Mouse (Mus musculus) erythroid progenitor cell, adult 5-6 weeks (primary cell): Measurements from ENCODE around the gene Hist3h2a. TPM values are rescaled to one million over a fixed set of nuclear protein-coding genes. Genes with fewer than 3 reads are reported as not detected.
"Not testable (repeated sequence)": the region's sequence is repeated elsewhere in the genome, so short reads cannot be mapped to it uniquely, and the experiment has no call there.

Experiments used
- ATAC-seq: replicated peaks from 2 replicates; pipeline ENCODE4 v1.8.0; 2016; ENCODE audit warnings: moderate number of reproducible peaks, mild to moderate bottlenecking, moderate TSS enrichment, inconsistent platforms; ENCODE audit not compliant: poor library complexity, low FRiP score, severe bottlenecking
- total RNA-seq, 2 experiments: library from RNA; stranded (forward) in 1 of 2; stranded (reverse) in 1 of 2; fragments of 150-400 nt in 1 of 2; fragments of 186-747, 209-891 nt in 1 of 2; gene quantifications; 2 replicates each; pipeline versions ENCODE4 v1.2.3 to v1.2.4; 2015 to 2017; ENCODE audit warnings: low replicate concordance in 2 of 2

Hist3h2a gene
- total RNA-seq, 2 experiments from 2014 or later = 192 to 1,489 TPM

DNA sequence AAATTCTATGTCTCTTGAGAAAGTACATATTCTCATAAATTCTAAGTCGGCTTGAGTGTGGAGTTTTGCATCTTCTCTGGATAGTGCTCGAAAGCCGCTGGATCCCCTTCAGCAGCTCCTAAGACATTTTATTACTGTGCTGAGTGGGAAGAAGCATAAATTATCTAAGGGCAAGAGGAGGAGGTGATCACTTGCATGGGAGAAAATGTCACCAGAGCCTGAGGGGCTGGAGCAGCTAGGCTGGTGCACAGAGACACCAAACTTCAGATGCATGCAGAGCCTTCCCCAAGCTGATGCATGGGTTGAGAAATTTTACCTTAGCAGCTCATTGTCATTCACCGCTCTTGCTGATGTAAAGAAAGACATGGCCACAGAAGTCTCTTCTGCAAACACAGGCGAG, 10.3 kb upstream of the Hist3h2a start:
- ATAC-seq = no peak

DNA sequence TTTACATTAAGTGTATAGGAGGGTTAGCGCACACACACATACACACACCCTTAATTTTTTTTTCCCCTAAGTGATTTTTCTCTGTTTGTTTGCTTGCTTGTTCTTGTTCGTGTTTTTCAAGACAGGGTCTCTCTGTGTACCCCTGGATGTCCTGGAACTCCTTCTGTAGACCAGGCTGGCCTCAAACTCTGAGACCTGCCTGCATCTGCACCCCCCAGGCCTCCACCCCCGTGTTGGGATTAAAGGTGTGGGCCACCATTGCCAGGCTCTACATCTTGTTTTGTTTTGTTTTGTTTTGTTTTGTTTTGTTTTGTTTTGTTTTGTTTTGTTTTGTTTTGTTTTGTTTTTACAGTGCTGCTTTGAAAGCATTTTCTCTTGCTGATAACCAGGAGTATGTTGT, 7.2 kb upstream of the Hist3h2a start:
- no peak for ATAC-seq

DNA sequence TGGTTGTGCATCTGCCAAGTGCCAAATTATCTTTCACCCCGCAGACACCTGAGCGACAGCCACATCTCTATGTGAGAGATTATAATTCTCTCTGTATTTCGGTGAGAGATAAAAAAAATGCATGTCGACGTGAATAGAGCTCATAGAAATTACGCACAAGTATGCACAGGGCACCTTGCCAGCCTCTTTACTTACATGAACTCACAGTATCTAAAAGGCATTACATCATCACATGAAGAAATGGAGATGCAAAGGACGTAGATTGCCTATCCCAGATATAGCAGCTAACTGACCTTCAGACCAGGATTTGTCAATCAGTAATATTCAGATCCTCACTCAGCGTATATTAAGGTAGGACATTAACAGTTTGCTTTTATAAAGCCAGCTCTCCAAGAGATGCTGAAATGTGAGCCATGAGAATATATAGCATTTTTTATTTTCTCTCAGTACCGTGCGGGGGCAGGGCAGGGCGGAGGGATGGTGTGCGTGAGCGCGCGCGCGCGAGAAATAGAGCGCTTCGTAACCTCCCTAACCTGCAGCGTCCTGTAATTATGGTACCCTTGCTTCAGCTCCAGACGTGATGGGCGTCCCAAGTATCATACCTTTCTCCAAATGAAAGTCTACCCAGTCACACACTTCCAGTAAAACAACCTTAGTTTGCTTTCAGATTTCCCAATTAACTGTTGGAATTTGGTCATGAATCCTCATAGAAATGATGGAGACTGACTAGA, 6.5 kb upstream of the Hist3h2a start:
- peak; percentile 74 for ATAC-seq

DNA sequence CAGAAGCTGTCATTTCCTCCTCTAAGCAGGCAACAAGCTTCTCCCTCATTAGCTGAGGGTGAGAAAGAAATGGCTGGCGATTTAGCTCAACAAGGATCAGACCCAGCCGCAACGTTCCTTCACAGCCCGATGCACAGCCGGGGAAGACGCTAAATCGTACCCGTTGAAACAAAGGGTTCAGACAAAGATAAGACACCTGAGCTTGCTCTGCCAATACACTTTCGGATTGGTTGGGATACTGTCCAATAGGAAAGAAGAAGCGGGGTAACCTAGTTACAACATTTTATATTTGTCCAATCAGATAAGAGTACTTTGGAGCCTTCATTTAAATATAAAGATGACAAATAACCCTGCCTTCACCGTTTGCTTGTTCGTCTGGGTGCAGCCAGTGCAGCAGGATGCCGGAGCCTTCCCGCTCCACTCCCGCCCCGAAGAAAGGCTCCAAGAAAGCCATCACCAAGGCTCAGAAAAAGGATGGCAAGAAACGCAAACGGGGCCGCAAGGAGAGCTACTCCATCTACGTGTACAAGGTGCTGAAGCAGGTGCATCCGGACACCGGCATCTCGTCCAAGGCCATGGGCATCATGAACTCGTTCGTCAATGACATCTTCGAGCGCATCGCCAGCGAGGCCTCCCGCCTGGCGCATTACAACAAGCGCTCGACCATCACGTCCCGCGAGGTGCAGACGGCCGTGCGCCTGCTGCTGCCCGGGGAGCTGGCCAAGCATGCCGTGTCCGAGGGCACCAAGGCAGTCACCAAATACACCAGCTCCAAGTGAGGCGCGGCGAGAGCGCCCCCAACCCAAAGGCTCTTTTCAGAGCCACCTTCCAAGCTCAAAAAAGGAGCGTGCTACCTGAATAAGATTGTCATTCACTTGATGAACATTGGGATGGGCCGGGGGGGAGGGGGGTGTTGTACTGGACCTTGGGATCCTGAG, 5.7 kb upstream of the Hist3h2a start, which contains the start of gene Hist3h2ba:
Gene Hist3h2ba, plus strand, starts transcription at position 379 of the 938 bp plus-strand sequence.
- peak; percentile 75 for ATAC-seq

DNA sequence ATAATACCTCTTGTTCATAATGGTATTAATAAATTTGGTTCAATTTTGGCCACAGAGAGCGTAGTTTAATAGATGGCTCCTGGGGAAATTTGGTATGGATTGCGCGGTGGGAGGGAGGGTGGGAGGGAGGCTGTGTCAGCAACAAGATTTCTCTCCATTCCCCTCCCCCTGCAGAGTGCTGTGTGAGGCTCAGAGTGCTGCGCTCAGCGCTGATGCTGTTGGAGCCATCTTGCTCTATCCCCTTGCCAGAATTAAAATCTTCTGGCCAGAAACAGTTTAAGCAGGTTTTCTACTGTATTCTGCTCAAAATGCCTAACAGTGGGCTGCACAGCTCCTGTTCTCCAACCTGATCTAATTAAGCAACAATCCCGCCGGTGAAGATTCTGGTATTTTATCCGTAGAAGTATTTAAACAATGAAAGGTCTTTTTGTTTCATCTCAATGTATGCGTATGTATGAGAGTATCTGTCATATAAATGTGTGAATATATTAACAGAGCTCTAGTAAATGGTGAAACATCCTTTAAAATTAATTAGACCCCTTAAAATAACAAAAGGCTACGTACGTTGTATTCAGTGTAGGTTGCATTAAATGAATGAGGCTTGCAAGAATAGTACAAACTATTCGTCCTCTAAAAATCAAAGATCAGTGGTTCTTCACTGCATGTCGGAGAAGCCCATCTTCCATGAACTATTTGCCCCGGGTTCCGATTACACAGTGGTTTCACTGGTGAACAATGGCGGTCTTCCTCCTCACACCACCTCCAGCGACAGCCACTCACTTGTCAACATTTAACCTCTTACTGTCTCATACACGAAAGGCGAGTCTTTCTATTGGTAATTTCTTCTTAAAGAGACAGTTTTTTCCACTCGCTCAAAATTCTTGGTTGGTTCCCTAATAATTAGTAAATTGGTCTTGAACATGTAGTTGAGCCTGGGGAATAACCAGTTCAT, 4.7 kb upstream of the Hist3h2a start:
- no peak for ATAC-seq

DNA sequence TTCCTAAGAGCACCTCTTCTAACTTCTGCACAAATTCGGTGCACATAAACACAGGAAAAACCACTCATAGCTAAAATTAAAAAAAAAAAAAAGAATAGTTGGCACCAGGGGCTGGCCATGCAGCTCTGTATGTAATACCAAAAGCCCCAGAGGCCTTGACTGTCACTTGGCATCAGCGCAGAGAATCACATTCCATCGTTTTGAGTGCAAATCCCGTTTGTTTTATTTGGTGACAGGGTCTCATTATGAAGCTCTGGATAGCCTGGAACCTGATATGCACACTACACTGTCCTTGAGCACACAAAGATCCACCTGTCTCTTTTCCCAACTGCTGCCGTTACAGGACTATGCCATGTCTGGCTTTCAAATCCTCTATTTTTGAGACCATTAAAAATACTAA, 3.3 kb upstream of the Hist3h2a start:
- no peak for ATAC-seq

DNA sequence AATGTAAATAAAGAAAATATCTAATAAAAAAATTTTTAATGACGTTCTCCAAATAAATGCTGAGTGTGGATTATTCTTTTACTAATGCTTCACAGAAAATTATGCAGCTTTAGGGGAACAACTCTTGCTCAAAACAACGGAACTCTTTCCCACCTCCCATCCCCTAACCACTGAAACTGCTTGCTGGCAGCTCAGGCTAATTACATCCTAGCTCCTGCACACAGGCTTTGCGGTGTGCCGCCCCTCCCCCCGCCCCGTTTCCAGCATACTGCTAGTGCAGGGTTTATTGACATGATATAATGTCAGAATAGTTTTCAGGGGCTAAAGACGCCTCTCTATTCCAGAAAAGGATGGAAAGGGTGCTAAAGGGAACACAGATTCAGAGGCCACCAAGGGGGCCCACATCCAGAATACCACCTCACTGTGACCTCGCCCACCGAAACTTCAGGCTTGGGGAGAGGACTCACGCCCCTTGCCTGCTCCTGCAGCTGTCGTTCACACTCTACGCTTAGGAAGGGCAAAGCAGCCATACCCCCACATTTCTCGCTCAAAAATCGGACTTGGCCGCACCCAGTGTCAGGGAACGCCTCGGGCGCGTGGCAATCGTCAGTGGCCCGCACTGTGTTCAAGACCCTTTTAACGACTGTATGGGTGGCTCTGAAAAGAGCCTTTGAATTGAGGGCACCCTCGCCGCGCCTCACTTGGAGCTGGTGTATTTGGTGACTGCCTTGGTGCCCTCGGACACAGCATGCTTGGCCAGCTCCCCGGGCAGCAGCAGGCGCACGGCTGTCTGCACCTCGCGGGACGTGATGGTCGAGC, 925 bp upstream of the Hist3h2a start:
- ATAC-seq = peak; percentile 16

DNA sequence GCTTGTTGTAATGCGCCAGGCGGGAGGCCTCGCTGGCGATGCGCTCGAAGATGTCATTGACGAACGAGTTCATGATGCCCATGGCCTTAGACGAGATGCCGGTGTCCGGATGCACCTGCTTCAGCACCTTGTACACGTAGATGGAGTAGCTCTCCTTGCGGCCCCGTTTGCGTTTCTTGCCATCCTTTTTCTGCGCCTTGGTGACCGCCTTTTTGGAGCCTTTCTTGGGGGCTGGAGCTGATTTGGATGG, 390 bp upstream of the Hist3h2a start:
- not testable (repeated sequence) for ATAC-seq

DNA sequence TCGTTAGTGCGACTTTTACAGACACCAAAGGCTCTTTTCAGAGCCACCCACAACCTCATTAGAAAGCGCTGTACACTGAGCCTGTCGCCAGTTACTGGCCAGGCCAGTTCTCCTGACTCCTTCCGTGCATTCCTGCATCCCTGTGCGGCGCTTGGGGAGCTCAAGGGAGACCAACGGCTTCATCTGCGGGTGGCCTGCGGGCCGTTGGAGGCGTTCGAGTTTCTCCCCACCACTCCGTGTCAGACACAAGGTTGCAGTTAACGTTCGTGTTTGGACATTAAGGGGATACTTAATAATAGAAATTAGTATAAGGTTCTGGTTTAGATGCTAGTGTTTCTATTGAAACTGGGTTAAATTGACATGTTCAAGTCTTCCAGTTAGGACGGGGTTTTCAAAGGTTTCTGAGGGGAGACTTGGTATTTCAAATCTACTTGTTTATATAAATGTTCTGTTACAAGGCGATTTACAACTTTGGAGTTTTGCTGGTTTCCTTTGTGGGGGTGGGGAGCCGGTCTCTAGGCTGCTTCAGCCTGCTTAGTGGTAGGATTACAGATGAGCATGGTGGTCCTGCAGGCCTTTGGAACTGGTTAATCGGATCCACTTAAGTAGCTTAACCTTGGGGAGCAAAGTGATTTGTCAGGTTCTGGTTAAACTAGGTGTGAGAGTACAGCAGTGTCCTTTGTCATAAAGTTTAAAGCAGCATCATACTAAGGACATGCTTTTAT, 820 bp downstream of the Hist3h2a start:
- ATAC-seq = peak; percentile 3; the same call in 1 of the 2 replicates

DNA sequence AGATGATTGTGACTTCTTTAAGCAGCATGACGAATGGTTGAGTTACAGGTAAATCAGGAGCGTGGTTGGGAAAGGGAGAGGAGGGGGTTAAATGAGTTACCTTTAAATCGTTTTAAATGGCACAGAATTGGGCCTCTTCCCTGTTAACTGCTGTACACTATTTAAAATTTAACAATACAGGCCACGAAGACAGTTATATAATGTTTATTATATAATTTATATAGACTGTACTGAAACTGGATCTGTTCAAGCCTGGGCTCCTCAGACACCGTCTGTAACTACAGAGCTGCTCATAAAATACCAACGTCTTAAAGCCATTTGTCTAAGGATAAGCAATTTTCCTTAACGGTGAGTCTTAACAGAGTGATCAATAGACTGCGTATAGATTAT, 1.4 kb downstream of the Hist3h2a start:
- no peak for ATAC-seq

DNA sequence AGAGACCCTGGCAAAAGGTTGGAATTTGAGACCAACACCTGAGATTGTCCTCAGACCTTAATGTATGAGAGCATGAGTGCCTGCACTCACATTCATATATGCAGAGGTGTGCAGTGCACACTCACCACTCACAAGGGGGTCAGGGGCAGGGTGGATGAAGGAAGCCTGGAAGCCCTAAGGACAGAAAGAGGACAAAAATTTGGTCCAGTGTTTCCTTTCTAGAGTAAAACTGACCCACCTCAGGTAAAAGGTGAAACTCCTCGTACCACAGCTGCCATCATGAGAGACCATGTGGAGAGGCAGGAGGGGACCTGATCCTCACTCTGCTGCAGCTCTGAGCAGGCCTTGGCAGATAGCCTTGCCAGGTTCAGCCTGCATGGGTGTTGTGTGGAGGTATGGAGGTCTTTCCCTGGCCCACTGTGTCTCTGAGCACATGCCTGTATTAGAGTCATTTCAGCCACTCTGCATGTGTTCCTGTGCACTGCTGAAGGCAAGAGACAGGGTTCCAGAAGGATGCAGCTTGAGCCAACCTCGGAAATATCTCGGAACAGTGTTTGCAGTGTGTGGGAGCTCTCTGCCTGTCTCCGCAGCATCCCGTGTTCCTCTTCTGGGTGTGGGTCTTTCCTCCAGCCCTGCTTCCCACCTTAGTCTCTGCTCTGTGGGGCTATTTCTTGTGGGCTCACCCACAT, 2.9 kb downstream of the Hist3h2a start:
- no peak for ATAC-seq

DNA sequence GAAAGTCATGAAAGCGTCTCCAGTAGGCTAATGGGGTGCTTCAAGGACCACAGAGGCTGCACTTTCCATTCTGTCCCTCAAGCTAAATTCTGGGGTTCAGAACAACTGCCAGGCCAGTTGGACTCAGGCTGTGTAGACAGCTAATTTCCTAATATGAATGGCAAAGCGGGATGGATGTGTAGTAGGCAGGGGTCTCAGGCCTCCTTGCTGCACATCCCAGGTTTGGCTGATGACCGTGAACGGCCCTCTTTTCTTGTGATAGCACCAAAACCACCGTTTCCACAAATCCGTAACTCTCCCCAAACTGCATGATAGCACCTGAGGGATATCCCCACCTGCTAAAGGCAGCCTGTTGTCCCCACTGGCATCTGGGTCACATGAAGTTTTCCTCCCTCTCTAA, 4.1 kb downstream of the Hist3h2a start:
- no peak for ATAC-seq

DNA sequence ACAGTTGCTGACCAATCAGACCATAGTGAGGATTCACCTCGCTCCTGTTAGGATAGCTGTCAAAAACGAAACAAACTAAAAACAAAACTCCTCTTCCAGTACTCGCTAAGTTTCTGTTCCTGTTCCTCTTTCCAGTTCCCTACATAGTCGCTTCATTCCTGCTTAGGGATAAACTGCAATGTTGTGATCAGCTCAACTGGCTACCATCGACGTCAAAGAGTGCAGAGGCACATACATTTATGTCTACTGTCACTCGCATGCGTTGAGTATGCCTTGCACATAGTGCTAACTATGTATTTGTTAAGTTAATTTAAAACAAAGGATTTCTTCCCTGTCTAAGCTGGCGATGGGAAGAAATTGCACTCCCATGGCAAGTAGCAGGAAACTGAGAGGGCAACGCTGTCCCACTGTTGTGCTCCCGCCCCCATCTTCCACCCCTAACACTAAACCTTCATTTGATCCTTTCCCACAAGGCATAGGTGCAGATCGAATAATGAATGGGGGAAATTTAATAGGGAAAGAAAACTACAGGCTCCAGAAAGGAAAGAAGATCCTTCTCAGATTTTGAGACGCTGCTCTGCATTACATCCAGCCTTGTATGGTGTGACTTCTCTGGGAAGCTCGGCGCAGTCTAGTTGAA, 4.8 kb downstream of the Hist3h2a start:
- ATAC-seq = no peak

DNA sequence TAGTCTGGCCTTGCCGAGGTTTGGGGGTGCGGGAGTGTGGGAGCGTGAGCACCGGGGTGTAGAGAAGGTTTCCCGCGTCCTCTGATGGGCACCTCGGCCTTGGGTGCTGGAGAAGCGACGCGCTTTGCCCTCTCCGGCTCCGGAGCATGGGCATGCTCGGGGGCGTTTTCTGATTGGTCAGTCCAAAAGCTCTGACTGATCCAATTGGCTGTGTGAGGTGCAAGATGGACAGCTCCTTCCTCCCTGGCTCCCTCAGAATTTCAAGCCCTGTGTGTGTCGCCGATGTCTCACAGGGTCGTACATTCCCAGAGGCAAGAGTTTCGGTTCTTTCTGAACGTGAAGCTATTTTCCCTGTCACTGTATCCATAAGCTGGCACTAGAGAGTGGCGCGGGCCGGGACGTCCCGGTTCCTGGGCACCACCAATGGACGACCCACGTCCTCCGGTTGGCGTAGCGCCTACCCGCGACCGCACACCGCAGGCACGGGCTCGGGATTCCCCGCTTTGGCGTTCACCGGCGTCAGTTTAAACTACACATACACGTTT, 5.5 kb downstream of the Hist3h2a start:
- ATAC-seq = peak; percentile 76

DNA sequence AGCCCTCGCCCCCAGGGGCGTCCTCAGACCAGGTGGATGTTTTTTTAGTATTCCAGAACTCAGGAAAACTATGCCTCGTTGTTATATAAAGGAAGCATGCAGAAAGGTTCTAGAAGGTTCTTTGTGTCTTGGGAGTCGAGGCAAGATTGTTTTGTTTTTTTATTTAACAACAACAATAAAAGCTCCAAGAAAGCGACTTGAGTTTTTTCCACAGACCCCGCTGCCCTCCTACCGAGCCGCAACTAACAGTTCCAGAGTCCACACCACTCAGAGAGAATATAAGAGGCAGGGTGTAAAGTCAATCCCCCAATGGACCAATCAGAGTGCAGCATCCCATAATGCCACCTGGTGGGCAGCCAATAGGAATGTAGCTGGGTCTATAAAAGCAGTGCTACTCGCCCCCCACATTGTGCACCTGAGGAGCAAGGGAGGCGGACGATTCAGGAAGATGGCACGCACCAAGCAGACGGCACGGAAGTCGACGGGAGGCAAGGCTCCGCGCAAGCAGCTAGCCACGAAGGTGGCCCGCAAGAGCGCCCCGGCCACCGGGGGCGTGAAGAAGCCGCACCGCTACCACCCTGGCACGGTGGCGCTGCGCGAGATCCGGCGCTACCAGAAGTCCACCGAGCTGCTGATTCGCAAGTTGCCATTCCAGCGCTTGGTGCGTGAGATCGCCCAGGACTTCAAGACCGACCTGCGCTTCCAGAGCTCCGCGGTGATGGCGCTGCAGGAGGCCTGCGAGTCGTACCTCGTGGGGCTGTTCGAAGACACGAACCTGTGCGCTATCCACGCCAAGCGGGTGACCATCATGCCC, 7.1 kb downstream of the Hist3h2a start:
- no peak for ATAC-seq

DNA sequence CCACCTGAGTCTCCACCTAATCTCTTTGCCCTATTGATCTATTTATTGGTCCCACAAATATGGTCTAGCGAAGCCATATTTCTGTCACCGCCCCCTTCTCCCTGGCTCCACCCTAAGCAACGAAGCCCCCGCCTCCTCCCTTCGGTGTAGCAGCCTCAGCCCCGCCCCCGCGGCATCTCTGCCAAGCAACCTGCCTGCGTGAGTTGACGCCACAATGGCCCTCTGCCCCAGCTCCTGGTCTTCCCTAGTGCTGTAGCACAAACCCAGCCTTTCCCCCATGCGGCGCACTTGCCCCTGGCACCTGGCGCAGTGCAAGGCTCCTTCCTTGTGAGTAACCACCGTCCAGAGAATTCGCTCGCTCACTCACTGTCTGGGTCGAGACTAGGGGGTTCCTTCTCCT, 9.1 kb downstream of the Hist3h2a start:
- no peak for ATAC-seq

DNA sequence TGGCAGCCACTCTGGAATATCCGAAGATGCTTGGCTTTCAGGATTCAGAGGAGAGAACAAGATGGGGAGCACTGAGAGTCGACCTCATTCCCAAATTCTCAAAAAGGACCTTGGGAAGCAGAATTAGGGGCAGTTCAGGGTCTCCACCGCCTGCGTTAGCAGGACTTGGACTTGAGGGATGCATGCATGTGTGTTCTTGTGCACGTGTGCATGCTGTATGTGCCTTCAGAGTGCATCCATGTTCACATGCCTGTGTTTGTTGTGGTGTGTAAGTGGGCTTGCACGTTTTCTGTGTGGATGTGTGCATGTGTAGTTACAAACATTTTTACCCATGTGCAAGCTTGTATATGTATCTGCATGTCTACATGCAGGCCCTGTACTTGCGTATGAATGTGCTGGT, 9.7 kb downstream of the Hist3h2a start:
- ATAC-seq = no peak
